Mouse (Mus musculus) olfactory bulb, adult 2 months (tissue): ENCODE data around the gene Pfdn5.

Experiments used
- CTCF ChIP-seq: fragments of 200-500 bp; IDR thresholded peaks from 2 replicates; pipeline ENCODE4 v1.5.1; 2012; ENCODE audit warnings: low read depth, mild to moderate bottlenecking, low read length, moderate library complexity; ENCODE audit not compliant: insufficient read depth
- POLR2A ChIP-seq: fragments of 200-500 bp; IDR thresholded peaks from 2 replicates; pipeline ENCODE4 v1.6.1; 2012; ENCODE audit warnings: mild to moderate bottlenecking, low read depth, low read length, moderate library complexity; ENCODE audit not compliant: insufficient read depth

- TF ChIP-seq CTCF (no peak), POLR2A (no peak)
These were observed 9.3 kb downstream of the Pfdn5 start for GRCm38 (mm10) chr15:102335254-102335653.
